Mouse (Mus musculus) kidney, adult 2 months (tissue): ENCODE data around the gene Krt23.

Experiments used
- CTCF ChIP-seq: fragments of 200-500 bp; conservative IDR thresholded peaks from 2 replicates; pipeline ENCODE4 v1.5.1; 2011; ENCODE audit warnings: low read depth, mild to moderate bottlenecking, control low read depth, low read length, moderate library complexity, mixed read lengths; ENCODE audit not compliant: insufficient read depth, insufficient read length
- POLR2A ChIP-seq: fragments of 200-500 bp; IDR thresholded peaks from one replicate; pipeline ENCODE4 v1.6.1; 2011; ENCODE audit warnings: low read depth, low read length, control low read depth

- TF ChIP-seq POLR2A (no peak), CTCF (no peak)
These were observed at the start of gene Krt23 for GRCm38 (mm10) chr11:99492733-99493573.
